Mouse (Mus musculus): ENCODE results near the gene Ptprg. TPM values are rescaled to one million over a fixed set of nuclear protein-coding genes. Genes with fewer than 3 reads are reported as not detected.

Ptprg gene
- polyA plus RNA-seq, 1 experiment from 2014 or later = 20.8 TPM

DNA sequence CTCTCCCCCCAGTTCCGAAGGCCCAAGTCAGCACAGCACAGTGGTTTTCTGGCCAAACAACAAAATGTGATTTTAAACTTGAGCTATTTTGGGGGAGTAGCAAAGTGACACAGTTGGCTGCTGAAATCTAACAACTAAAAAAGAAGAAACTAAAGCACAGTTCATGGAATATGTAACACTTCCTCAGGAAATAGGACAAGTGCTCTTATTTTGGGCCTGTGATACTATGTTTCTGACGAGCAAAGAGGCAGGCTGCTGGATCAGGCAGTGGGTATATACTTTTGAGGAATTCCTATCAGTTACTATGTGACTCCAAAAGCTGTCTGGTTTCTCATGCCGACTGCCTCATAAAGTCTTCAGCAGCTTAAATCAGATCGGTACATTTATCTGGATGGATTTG, 8.1 kb downstream of the Ptprg start:
- 80% methylated on average over 4 of the region's 4 CpGs for WGBS
- Histone ChIP-seq H3K4me2 (ENCODE audit: low read depth, low read length) (no peak overlapping the region), H3K9me3 (replicated peaks; ENCODE audit: control insufficient read depth, low read length) (no peaks in the 10 kb centered on the region), H3K27me3 (ENCODE audit: control insufficient read depth, insufficient read depth, low read length) (no peaks in the 10 kb centered on the region), H3K4me1 (ENCODE audit: control insufficient read depth, insufficient read depth, low read length) (peaks cover 5% of the 10 kb centered on the region; the same call in 1 of the 2 replicates), H3K27ac (ENCODE audit: low read length) (no peak overlapping the region), H3K4me3 (replicated peaks; ENCODE audit: low read length) (no peak overlapping the region), H3K36me3 (ENCODE audit: control insufficient read depth, insufficient read depth, low read length) (no peaks in the 10 kb centered on the region), H3K9ac (ENCODE audit: low read length) (no peak overlapping the region)
- ATAC-seq (ENCODE audit: insufficient read depth, low FRiP score) = no peak

DNA sequence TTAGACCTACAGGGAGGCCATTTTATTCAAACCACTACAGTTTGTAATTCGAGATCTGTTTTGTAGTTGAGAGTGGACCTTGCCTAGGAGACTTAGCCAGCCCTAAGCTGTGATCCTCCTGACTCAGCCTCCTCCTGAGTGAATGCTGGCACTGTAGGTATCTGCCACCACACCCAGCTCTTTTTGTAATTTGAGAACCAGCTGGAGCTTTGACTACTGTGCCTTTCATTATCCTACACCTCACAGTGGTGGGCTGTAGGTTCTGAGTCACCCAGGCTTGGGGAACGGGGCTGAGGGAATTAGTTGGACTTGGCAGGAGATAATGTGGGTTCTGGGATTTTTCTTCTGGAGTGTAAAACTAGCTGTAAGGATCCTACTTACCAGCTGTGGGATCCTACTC, 9.5 kb downstream of the Ptprg start:
- H3K4me2 ChIP-seq (ENCODE audit: low read depth, low read length) = no peak overlapping the region
- H3K9me3 ChIP-seq (replicated peaks; ENCODE audit: control insufficient read depth, low read length) = no peaks in the 10 kb centered on the region
- H3K27ac ChIP-seq (ENCODE audit: low read length) = no peak overlapping the region
- 85% methylated on average over 2 of the region's 2 CpGs for WGBS
- no peak overlapping the region for H3K9ac ChIP-seq (ENCODE audit: low read length)
- no peak for ATAC-seq (ENCODE audit: insufficient read depth, low FRiP score)
- no peaks in the 10 kb centered on the region for H3K4me1 ChIP-seq (ENCODE audit: control insufficient read depth, insufficient read depth, low read length)
- H3K36me3 ChIP-seq (ENCODE audit: control insufficient read depth, insufficient read depth, low read length) = no peaks in the 10 kb centered on the region
- no peak overlapping the region for H3K4me3 ChIP-seq (replicated peaks; ENCODE audit: low read length)
- no peaks in the 10 kb centered on the region for H3K27me3 ChIP-seq (ENCODE audit: control insufficient read depth, insufficient read depth, low read length)

DNA sequence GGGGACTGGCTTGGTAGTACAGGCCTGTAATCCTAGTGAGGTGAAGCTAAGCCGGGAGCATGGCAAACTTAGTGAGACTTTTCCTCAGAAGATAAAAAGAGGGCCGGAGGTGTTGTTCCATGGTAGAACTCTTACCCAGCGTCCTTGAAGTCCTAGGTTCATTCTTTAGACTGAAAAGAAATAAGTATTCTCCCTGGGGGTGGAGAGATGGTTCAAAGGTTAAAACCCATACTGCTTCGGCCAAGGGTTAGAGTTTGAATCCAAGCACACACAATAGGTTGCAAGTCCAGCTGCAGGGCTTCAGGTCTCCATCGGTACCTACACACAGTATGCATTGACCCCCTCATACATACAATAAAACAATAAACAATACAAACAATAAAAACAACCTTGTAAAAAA, 10.3 kb downstream of the Ptprg start:
- Histone ChIP-seq H3K27me3 (ENCODE audit: control insufficient read depth, insufficient read depth, low read length) (no peaks in the 10 kb centered on the region), H3K4me3 (replicated peaks; ENCODE audit: low read length) (no peak overlapping the region), H3K9me3 (replicated peaks; ENCODE audit: control insufficient read depth, low read length) (no peaks in the 10 kb centered on the region), H3K4me1 (ENCODE audit: control insufficient read depth, insufficient read depth, low read length) (no peaks in the 10 kb centered on the region), H3K36me3 (ENCODE audit: control insufficient read depth, insufficient read depth, low read length) (no peaks in the 10 kb centered on the region), H3K4me2 (ENCODE audit: low read depth, low read length) (no peak overlapping the region), H3K27ac (ENCODE audit: low read length) (no peak overlapping the region), H3K9ac (ENCODE audit: low read length) (no peak overlapping the region)
- no peak for ATAC-seq (ENCODE audit: insufficient read depth, low FRiP score)
- 90% methylated on average over 5 of the region's 5 CpGs for WGBS

DNA sequence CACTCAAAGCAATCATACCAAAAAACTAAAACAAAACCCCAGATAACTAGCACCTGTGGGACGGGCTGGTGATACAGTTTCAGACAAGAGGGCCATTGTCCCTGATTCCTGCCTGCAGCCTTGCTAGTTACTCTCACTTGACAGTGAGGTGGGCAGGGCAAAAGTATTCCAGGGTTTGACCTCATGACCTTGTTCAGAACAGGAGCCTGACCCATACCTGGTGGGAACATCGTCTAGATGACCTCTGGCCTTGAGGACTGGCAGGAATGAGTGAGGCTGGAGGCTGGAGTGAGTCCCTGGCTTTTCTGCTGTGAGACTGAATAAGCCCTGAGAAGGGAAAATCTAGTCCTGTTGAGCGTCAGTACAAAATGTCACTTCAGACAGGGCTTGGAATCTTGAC, 11.1 kb downstream of the Ptprg start:
- 66% methylated on average over 3 of the region's 3 CpGs for WGBS
- H3K4me1 ChIP-seq (ENCODE audit: control insufficient read depth, insufficient read depth, low read length) = no peaks in the 10 kb centered on the region
- no peak overlapping the region for H3K4me2 ChIP-seq (ENCODE audit: low read depth, low read length)
- H3K27ac ChIP-seq (ENCODE audit: low read length) = no peak overlapping the region
- ATAC-seq (ENCODE audit: insufficient read depth, low FRiP score) = no peak
- H3K36me3 ChIP-seq (ENCODE audit: control insufficient read depth, insufficient read depth, low read length) = no peaks in the 10 kb centered on the region
- H3K9ac ChIP-seq (ENCODE audit: low read length) = no peak overlapping the region
- H3K27me3 ChIP-seq (ENCODE audit: control insufficient read depth, insufficient read depth, low read length) = no peaks in the 10 kb centered on the region
- no peaks in the 10 kb centered on the region for H3K9me3 ChIP-seq (replicated peaks; ENCODE audit: control insufficient read depth, low read length)
- H3K4me3 ChIP-seq (replicated peaks; ENCODE audit: low read length) = no peak overlapping the region

DNA sequence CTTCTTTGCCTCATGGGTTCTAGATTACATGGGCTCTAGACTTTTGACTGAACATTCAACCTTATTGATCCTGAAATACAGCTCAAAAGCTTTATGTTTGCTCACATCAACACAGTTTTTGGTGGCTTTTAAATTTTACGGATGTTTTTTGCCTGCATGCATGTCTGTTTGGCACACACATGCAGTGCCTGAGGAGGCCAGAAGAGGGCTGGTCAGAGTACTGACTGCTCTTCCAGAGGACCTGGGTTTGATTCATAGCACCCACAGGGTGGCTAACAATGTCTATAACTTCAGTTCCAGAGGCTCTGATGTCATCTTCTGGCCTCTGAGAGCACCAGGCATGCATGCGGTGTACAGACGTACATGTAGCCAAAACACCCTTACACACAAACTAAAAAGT, 12.0 kb downstream of the Ptprg start:
- Histone ChIP-seq H3K4me3 (replicated peaks; ENCODE audit: low read length) (no peak overlapping the region), H3K27me3 (ENCODE audit: control insufficient read depth, insufficient read depth, low read length) (no peaks in the 10 kb centered on the region), H3K27ac (ENCODE audit: low read length) (no peak overlapping the region), H3K9ac (ENCODE audit: low read length) (no peak overlapping the region), H3K4me1 (ENCODE audit: control insufficient read depth, insufficient read depth, low read length) (no peaks in the 10 kb centered on the region), H3K9me3 (replicated peaks; ENCODE audit: control insufficient read depth, low read length) (no peaks in the 10 kb centered on the region), H3K4me2 (ENCODE audit: low read depth, low read length) (no peak overlapping the region), H3K36me3 (ENCODE audit: control insufficient read depth, insufficient read depth, low read length) (no peaks in the 10 kb centered on the region)
- no peak for ATAC-seq (ENCODE audit: insufficient read depth, low FRiP score)
- 98% methylated on average over 3 of the region's 3 CpGs for WGBS

DNA sequence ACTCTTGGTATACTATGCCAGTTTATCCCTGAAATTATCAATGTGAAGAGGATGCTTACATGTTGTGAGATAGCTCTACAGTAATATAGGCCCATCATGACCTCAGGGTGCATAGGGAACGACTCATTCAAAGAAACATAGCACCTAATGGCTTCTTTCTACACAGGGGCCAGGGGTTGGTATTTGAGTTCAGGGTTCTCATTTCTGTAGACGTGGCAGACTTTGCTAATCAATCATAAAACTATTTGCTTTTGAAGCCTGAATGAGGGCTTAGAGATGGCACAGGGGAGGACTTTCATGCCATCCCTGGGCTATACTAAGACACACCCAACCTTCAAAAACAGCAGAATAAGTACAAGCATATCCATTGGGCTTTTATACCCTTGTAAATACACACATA, 16.4 kb downstream of the Ptprg start:
- no peak overlapping the region for H3K4me3 ChIP-seq (replicated peaks; ENCODE audit: low read length)
- WGBS = 34% methylated on average over 2 of the region's 2 CpGs
- no peak for ATAC-seq (ENCODE audit: insufficient read depth, low FRiP score)

DNA sequence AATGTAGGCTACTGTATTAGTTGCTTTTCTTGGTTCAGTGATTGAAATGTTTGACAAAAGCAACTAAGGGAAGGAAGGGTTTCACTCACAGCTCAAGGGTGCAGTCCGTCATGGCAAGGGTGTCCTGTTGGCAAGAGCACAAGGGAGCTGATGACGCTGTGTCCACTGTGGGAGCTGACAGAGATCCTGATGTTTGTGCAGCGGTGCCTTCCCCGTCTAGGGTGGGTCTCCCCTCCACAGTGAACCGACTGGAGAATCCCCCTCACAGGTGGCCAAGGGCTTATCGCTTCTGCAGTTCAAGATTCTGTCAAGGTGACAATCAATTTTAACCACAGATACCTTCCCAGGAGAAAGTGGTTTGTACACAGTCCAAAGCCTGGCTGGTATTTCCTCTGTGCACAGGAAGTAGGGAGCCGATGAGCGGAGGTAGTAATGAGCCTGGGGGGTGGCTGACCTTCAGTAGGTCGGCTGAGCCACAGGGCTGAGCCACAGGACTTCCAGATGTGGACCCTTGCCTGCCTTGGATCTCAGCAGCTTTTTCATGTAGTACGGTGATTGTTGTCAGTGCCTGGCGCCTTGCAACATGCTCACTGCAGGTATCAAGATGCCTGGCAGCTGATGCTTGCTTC, 18.5 kb downstream of the Ptprg start:
- Histone ChIP-seq H3K27me3 (ENCODE audit: control insufficient read depth, insufficient read depth, low read length) (no peaks in the 10 kb centered on the region), H3K4me1 (ENCODE audit: control insufficient read depth, insufficient read depth, low read length) (0 out of 2 replicates have a peak, but pooled peaks cover 3% of the 10 kb centered on the region), H3K27ac (ENCODE audit: low read length) (no peak overlapping the region), H3K9ac (ENCODE audit: low read length) (no peak overlapping the region), H3K4me3 (replicated peaks; ENCODE audit: low read length) (no peak overlapping the region), H3K4me2 (ENCODE audit: low read depth, low read length) (no peak overlapping the region), H3K9me3 (replicated peaks; ENCODE audit: control insufficient read depth, low read length) (no peaks in the 10 kb centered on the region), H3K36me3 (ENCODE audit: control insufficient read depth, insufficient read depth, low read length) (no peaks in the 10 kb centered on the region)
- WGBS = 64% methylated on average over 11 of the region's 11 CpGs
- no peak for ATAC-seq (ENCODE audit: insufficient read depth, low FRiP score)

More for the DNA sequence above, 16.4 kb downstream of the Ptprg start:
- H3K27ac ChIP-seq (ENCODE audit: low read length) = no peak overlapping the region
- no peak overlapping the region for H3K9ac ChIP-seq (ENCODE audit: low read length)
- H3K27me3 ChIP-seq (ENCODE audit: control insufficient read depth, insufficient read depth, low read length) = no peaks in the 10 kb centered on the region
- H3K4me1 ChIP-seq (ENCODE audit: control insufficient read depth, insufficient read depth, low read length) = 0 out of 2 replicates have a peak, but pooled peaks cover 3% of the 10 kb centered on the region
- no peaks in the 10 kb centered on the region for H3K36me3 ChIP-seq (ENCODE audit: control insufficient read depth, insufficient read depth, low read length)
- H3K9me3 ChIP-seq (replicated peaks; ENCODE audit: control insufficient read depth, low read length) = no peaks in the 10 kb centered on the region
- H3K4me2 ChIP-seq (ENCODE audit: low read depth, low read length) = no peak overlapping the region

DNA sequence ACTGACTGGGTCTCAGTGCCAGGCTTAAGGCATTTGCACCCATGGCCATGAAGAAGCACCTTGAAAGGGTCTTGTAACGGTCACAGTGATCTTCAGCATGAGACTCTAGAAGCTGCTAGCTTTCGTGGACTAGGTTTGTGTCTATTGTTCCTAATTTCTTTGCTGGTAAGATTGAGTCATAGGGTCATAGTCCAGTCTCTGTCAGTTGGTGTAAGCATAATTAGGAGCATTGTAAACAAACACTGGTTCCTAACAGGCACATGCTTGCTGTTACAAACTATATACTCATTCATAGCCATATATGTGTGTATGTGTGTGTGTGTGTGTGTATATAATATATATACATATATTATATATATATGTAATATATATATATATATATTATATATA, 19.1 kb downstream of the Ptprg start:
- WGBS = 93% methylated on average over 2 of the region's 2 CpGs
- H3K9me3 ChIP-seq (replicated peaks; ENCODE audit: control insufficient read depth, low read length) = no peaks in the 10 kb centered on the region
- H3K4me2 ChIP-seq (ENCODE audit: low read depth, low read length) = no peak overlapping the region
- no peak for ATAC-seq (ENCODE audit: insufficient read depth, low FRiP score)
- H3K27me3 ChIP-seq (ENCODE audit: control insufficient read depth, insufficient read depth, low read length) = no peaks in the 10 kb centered on the region
- H3K9ac ChIP-seq (ENCODE audit: low read length) = no peak overlapping the region
- no peak overlapping the region for H3K4me3 ChIP-seq (replicated peaks; ENCODE audit: low read length)
- 0 out of 2 replicates have a peak, but pooled peaks cover 5% of the 10 kb centered on the region for H3K4me1 ChIP-seq (ENCODE audit: control insufficient read depth, insufficient read depth, low read length)
- no peaks in the 10 kb centered on the region for H3K36me3 ChIP-seq (ENCODE audit: control insufficient read depth, insufficient read depth, low read length)
- H3K27ac ChIP-seq (ENCODE audit: low read length) = no peak overlapping the region

DNA sequence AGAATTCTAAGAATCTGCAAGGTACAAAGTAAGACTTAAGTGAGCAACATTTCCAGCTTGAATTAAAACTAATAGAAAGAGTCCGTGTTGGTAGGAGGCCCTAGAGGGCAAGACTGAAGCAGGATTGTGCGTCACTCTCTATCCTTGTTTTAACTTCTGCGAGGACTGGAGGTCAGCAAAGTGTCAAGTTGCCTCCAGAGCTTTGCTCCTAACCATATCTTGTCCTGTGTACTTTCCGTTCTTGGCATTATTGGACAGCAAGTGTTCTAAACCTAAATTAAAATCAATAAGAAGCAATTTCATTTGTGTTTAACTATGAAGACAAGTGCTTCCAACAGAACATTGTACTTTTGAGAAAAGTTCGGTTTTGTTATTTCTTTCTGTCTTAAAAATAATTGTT, 20.4 kb downstream of the Ptprg start:
- 67% methylated on average over 5 of the region's 5 CpGs for WGBS
- no peak for ATAC-seq (ENCODE audit: insufficient read depth, low FRiP score)

More for the DNA sequence above, 20.4 kb downstream of the Ptprg start:
- Histone ChIP-seq H3K27ac (ENCODE audit: low read length) (no peak overlapping the region), H3K4me2 (ENCODE audit: low read depth, low read length) (no peak overlapping the region), H3K9me3 (replicated peaks; ENCODE audit: control insufficient read depth, low read length) (no peaks in the 10 kb centered on the region), H3K9ac (ENCODE audit: low read length) (no peak overlapping the region), H3K36me3 (ENCODE audit: control insufficient read depth, insufficient read depth, low read length) (no peaks in the 10 kb centered on the region), H3K4me3 (replicated peaks; ENCODE audit: low read length) (no peak overlapping the region), H3K4me1 (ENCODE audit: control insufficient read depth, insufficient read depth, low read length) (peaks cover 13% of the 10 kb centered on the region; the same call in 1 of the 2 replicates), H3K27me3 (ENCODE audit: control insufficient read depth, insufficient read depth, low read length) (no peaks in the 10 kb centered on the region)
